In genomic region chr9:79716496-79716895, GRCm38 (mm10) we compare ENCODE assay signal across 10 mouse cellular contexts. TPM values are rescaled to one million over a fixed set of nuclear protein-coding genes. Genes with fewer than 3 reads are reported as not detected.
DNase-seq lines count a peak whose midpoint lies in the region; ATAC-seq and TF ChIP-seq lines count a peak whose summit lies in the region.
"Had no signal": no experiment of that assay in that cellular context is flagged by ENCODE, and none has a peak within 500 bp of the region (broad histone marks: within the 10 kb centered on the region; RNA-seq: fewer than 3 reads in every experiment).

No protein-coding gene starts in this region.

- TF ChIP-seq POLR2A in embryonic fibroblast, embryonic 13.5 days (IDR thresholded peaks at IDR 0.05; ENCODE audit: low read depth, low read length), result no peak

- no peak for DNase-seq in heart, adult 9 months (ENCODE audit: low spot score in 2 of 2)
- peak; percentile 43 for DNase-seq in 3T3-L1 (ENCODE audit: low read depth, low spot score)
- no peak for DNase-seq in ovary, postnatal 36 days (ENCODE audit: low spot score)
- no peak for DNase-seq in right cerebral cortex, postnatal 25 days

- H3K4me3 ChIP-seq in heart, embryonic 12.5 days, result peak overlapping the region; percentile 64
- peak overlapping the region; percentile 78 for H3K4me3 ChIP-seq in embryonic fibroblast, embryonic 13.5 days (ENCODE audit: insufficient read depth, low read length)
- H3K4me3 ChIP-seq in limb, embryonic 12.5 days (replicated peaks), result peak overlapping the region; percentile 64

- 37% methylated on average over 5 of the region's 5 CpGs for WGBS in heart, embryonic 12.5 days
- WGBS in limb, embryonic 12.5 days, result 33% methylated on average over 5 of the region's 5 CpGs

- no peaks in the 10 kb centered on the region for H3K36me3 ChIP-seq in heart, embryonic 12.5 days
- no peaks in the 10 kb centered on the region for H3K36me3 ChIP-seq in limb, embryonic 12.5 days

- peak overlapping the region; percentile 89 for H3K4me2 ChIP-seq in heart, embryonic 12.5 days
- H3K4me2 ChIP-seq in limb, embryonic 12.5 days, result peak overlapping the region; percentile 83

- peaks cover 20% of the 10 kb centered on the region for H3K27me3 ChIP-seq in heart, embryonic 12.5 days (replicated peaks)
- peaks cover 33% of the 10 kb centered on the region for H3K27me3 ChIP-seq in limb, embryonic 12.5 days

- no peak for TF ChIP-seq CTCF in embryonic fibroblast, embryonic 13.5 days (IDR thresholded peaks at IDR 0.05; ENCODE audit: borderline replicate concordance, insufficient read depth, low read length)

- H3K27ac ChIP-seq in heart, embryonic 12.5 days (ENCODE audit: poor library complexity, severe bottlenecking), result no peak overlapping the region
- H3K27ac ChIP-seq in embryonic fibroblast, embryonic 13.5 days (ENCODE audit: insufficient read depth, low read length), result peak overlapping the region; percentile 92
- peak overlapping the region; percentile 56 for H3K27ac ChIP-seq in limb, embryonic 12.5 days

- no peak overlapping the region for H3K9ac ChIP-seq in heart, embryonic 12.5 days
- H3K9ac ChIP-seq in limb, embryonic 12.5 days (replicated peaks), result peak overlapping the region; percentile 42; the same call in 1 of the 2 replicates

- no peaks in the 10 kb centered on the region for H3K9me3 ChIP-seq in heart, embryonic 12.5 days (replicated peaks)
- H3K9me3 ChIP-seq in limb, embryonic 12.5 days, result no peaks in the 10 kb centered on the region

- peaks cover 41% of the 10 kb centered on the region for H3K4me1 ChIP-seq in heart, embryonic 12.5 days (replicated peaks)
- H3K4me1 ChIP-seq in embryonic fibroblast, embryonic 13.5 days (ENCODE audit: control insufficient read depth, insufficient read depth, low read length), result peaks cover 4% of the 10 kb centered on the region; the same call in 1 of the 2 replicates
- H3K4me1 ChIP-seq in limb, embryonic 12.5 days (replicated peaks), result peaks cover 48% of the 10 kb centered on the region

- ATAC-seq in heart, embryonic 12.5 days (ENCODE audit: insufficient number of reproducible peaks, low FRiP score), result no peak
- no peak for ATAC-seq in limb, embryonic 12.5 days (ENCODE audit: insufficient number of reproducible peaks, insufficient read depth, low FRiP score, low TSS enrichment, low read depth)
- ATAC-seq in megakaryocyte progenitor cell, adult 5-6 weeks (replicated peaks; ENCODE audit: poor library complexity), result no peak

RNA-seq across cellular contexts. Expression of gene Col12a1, which starts 2.1 kb away (rescaled TPM):
- polyA plus RNA-seq in heart, embryonic 12.5 days (2016; fragmentation: Nextera tagmentation; extraction: Ambion mirVana), result 15.1 and 15.2 TPM in 2 replicates
- 1,043 and 1,276 TPM in 2 replicates for polyA plus RNA-seq in embryonic fibroblast, embryonic 13.5 days (2011; ENCODE audit: insufficient read length, low read depth, missing spikeins)
- 32.9 and 33.6 TPM in 2 replicates for polyA plus RNA-seq in limb, embryonic 12.5 days (2016; fragmentation: Nextera tagmentation; extraction: Ambion mirVana)
- not detected in 2 replicates for total RNA-seq in megakaryocyte progenitor cell, adult 5-6 weeks (2015)
- not detected in 2 replicates for total RNA-seq in megakaryocyte progenitor cell, adult 5-6 weeks (2017)
- total RNA-seq: hematopoietic stem cell, adult 5-6 weeks; monocyte, adult 5-6 weeks had no signal

RNA-seq across cellular contexts. Expression of gene Cox7a2, which starts 43.2 kb away (rescaled TPM):
- polyA plus RNA-seq in heart, embryonic 12.5 days (2016; fragmentation: Nextera tagmentation; extraction: Ambion mirVana), result 1,256 and 1,264 TPM in 2 replicates
- 242 and 256 TPM in 2 replicates for polyA plus RNA-seq in embryonic fibroblast, embryonic 13.5 days (2011; ENCODE audit: insufficient read length, low read depth, missing spikeins)
- polyA plus RNA-seq in limb, embryonic 12.5 days (2016; fragmentation: Nextera tagmentation; extraction: Ambion mirVana), result 626 and 661 TPM in 2 replicates
- total RNA-seq in megakaryocyte progenitor cell, adult 5-6 weeks (2015), result 482 and 517 TPM in 2 replicates
- total RNA-seq in megakaryocyte progenitor cell, adult 5-6 weeks (2017), result 92.4 and 175 TPM in 2 replicates

Comparison
In these comparisons a context has a peak if more than half of its experiments do, and no peak if none do; other contexts are left out.
1. RNA of gene Col12a1, which starts 2.1 kb away (polyA plus RNA-seq): 1,043 to 1,276 TPM in embryonic fibroblast, embryonic 13.5 days; 32.9 to 33.6 TPM in limb, embryonic 12.5 days and 15.1 to 15.2 TPM in heart, embryonic 12.5 days; every median in the first group is over 10 times any median in the second.
2. Peak in every context shown above with its lines, with median percentiles within 50 percentile points of each other: H3K4me3 ChIP-seq.